Mouse (Mus musculus) lung, postnatal 36 days (tissue): ENCODE measurements at regions not wholly inside any gene's neighbourhood (a gene's known extent, or its start where the extent isn't known, plus 50 kb on each side); places are given as distances from the start of the nearest gene placed in this dataset.

Experiments used
- DNase-seq: peaks from one replicate; pipeline ENCODE4 v3.0.0; 2022; ENCODE audit warnings: mixed read lengths

- no peak for DNase-seq
Observed at GRCm38 (mm10) chr15:61582335-61582734, 659.5 kb upstream of the A1bg start.

DNA sequence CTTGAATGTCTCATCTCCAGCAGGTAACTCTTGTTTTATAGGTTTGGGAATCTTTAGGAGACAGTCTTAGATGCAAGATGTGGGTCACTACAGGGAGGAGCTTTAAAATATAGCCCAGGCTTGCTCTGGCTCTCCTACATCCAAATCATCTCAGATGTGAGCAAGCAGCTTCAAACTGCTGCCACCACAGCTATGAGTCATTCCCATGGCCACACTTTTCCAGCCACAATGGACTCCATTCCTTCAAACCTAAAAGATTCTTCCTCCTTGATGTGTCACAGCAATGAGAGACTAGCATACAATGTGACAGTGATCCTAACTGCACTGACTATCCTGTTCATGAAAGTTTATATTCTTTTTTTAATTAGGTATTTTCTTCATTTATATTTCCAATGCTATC, 640.5 kb upstream of the A1bg start:
- DNase-seq, result no peak

GRCm38 (mm10) chr15:61562252-61562651, 639.4 kb upstream of the A1bg start:
- no peak for DNase-seq

DNA sequence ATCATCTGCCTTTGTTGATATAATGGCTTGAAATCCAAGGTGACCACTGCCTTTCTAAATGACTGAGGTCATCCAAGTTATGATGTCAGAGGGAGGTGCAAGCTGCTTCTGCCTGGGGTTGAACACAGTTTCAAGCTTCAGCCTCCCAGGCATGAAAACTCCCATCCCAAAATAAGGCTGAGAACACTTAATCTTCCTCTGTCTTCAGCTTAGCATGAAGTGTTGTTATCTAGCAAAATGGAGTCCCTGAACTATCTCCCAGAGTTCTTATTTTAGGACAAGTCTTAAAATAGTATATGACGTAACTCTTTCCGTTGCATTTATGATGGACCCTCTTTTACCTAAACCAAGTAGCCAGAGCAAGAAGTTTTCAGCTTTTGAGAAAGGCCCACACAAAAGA, 631.1 kb upstream of the A1bg start:
- no peak for DNase-seq

DNA sequence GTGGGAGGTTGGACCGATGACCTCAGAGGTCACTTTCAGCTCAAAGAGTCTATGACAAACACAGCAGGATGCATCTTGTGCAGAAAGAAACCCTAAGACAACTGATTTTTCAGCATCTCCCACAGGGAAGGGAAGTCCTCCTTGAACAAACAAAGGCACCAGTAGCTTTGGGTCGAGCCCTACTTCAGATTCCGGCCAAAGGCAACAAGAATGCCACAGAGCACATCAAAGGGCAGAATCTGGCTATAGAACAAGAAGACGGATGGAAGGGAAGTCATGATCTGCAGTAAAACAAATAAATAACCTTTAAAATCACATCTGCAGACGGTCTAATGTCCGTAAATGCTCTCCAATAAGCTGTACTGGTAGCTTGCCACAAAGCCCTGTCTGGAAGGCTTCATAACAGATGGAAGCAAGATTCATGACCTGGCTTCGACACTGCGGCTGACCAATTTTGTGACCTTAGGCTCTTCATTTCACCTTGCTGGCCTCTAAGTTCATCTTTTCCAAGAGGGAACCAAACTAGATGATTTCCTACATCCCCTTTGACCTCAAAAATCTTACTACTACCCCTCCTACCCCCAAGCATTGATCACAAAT, 630.4 kb upstream of the A1bg start:
- DNase-seq, result no peak

- no peak for DNase-seq
Observed at GRCm38 (mm10) chr15:61551206-61551605, 628.4 kb upstream of the A1bg start.

GRCm38 (mm10) chr15:61548400-61548799, 625.6 kb upstream of the A1bg start:
- no peak for DNase-seq

DNA sequence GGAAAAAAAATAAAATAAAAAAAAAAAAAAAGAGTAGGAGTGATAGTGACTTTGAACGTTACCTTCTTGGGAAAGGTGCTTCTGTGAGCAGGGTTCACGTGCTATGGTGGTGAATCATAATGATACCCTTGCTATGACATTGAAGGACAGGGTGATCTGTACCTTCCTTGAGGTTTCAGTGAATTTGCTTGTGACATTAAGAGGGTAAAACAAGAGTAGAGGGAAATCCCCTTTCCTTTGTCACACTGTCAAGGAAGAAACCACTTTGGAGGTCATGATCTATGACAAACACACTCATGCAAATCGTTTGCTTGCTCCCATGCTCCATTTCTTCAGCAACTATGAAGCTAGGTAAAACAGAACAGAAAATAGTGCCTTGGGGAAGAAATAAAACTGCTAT, 623.8 kb upstream of the A1bg start:
- DNase-seq, result no peak

GRCm38 (mm10) chr15:61544074-61544473, 621.3 kb upstream of the A1bg start:
- DNase-seq, result no peak

DNA sequence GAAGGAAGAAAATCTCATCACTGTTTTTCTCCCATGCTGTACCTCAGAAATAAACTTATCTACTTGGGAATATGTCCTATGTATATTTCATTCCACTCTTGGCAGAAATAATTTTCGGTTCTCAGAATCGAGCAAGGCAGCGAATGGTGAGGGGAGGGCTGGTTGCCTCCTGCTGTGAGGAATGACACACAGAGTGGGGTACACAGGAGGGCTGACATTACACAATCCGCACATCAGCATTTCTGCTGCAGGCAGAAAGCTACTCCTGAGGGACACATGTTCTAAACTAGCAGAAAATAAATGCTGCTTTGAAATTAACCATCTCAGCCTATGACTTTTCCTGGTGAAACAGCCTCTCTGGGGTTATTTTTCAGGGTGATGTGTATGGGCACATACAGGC, 618.8 kb upstream of the A1bg start:
- no peak for DNase-seq

DNA sequence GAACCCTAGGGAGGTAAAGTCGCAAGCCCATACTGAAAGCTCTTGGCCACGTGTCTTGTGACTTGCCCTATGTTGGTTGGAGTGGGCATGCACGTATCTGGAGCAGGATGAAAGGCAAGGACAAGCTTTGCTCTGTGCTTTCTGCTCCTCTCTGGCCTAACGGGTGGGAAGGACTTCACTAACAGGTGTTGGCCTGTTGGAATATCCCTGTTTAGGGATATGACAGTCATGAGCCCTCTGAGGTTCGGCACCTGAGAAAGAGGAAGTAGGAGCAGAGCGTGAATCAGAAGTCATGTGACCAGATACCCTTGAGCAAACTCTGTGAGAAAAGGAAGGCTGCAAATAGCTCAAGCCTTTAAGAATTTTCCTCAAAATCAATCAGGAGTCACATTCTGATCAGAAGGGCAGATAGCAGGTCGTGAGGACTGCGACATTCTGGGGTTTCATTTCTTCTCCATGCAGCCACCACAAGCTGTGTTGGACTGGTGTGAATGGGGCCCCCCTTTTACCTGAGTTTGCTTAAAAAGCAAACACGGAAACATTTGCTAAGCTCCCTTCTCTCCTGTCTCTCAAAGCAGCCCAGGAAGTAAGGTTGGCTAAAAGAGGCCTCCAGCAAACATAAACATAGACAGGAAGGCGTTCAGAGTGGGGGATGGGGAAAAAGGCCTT, 618.1 kb upstream of the A1bg start:
- peak; percentile 31 for DNase-seq

- no peak for DNase-seq
Observed at GRCm38 (mm10) chr15:61538930-61539329, 616.1 kb upstream of the A1bg start.

DNA sequence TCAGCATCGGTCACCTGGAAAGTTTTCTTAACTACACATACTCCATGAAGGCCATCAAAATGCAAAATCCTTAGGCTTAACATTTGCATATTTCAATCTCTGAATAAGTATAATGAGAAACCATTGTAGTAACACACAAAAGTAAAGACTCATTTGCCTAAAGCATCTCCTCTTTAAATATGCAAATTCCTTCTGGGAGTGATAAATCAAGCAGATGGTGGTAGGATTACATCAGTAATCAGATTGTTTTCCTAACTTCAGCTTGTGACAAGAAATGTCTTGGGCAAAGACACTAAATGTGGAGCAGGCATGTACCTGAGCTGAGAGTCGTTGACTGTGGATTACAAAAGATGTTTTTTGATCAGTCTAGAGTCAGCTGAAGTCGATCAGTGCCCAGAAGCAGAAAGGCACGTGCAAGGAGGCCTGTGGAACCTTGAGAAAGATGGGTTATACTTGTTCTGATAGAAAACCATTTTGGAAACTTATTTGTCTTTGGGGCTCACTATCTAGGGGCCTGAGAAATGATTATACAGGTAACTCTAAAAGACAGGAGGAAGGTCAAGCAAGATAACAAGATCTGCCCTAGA, 615.5 kb upstream of the A1bg start:
- no peak for DNase-seq

GRCm38 (mm10) chr15:61536332-61536716, 613.5 kb upstream of the A1bg start:
- no peak for DNase-seq

DNA sequence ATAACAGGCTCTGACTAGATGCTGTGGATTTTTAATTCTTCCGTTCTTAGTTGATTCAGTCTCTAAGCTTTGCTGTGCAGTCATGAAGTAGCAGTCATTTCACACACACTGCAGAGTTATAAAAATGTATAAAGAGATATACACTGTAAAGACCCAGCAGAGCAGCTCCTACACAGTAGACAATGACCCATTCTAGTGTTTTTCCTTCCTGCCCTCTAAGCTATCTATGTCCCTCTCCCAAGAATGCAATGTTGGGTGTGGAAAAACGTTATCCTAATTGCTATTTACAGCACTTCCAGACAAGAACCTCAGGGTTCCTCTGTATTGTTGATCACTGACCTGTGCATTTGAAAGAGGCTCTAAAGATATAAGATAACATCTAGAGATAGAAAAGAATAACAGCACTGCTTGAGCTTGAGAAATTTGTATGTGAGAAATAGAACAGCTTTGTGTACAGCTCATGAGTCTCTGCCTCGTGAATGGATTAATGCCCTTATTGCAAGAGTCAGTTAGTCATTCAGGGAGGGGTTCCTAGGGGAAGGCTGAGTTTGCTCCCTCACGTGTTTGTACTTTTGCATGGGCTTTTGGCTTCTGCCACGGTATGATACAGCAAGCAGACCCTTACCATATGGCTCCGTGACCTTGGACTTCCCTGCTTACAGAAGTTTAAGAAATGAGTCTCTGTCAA, 613.0 kb upstream of the A1bg start:
- no peak for DNase-seq

DNA sequence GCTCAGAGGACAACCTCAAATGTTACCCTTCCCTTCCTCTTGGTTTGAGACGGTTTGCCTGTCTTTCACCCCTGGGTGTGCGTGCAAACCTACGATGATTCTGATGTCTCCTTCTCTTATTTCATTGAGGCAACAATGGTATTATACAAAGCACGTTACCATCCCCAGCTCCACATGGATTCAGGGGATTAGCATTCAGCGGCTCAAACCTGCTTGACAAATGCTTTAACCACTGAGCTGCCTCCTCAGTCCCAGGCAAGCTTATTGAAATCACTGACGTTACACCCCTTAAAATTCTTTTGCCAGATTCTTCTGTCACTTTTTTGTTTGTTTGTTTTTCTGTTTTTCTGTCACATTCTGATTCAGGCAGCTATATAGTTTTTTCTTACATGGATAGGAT, 612.4 kb upstream of the A1bg start:
- DNase-seq, result no peak

DNA sequence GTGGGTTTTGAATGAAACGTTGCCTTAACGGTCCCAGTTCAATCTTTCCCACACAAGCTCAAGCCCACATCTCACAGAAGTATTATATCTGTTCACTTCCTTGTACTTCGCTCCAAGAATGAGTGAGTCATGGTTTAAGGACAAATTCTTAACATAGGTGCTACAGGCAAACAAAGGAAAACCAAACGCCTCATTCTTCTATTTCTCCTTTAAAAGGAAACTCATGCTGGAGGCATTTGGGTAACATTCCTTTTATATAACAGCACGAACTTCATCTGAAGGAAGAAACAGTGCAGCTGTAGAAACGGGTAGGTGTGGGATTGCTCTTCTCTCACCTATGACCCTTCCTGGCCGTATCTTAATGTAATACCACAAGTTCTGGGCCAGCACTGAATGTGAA, 610.0 kb upstream of the A1bg start:
- DNase-seq, result peak; percentile 23

DNA sequence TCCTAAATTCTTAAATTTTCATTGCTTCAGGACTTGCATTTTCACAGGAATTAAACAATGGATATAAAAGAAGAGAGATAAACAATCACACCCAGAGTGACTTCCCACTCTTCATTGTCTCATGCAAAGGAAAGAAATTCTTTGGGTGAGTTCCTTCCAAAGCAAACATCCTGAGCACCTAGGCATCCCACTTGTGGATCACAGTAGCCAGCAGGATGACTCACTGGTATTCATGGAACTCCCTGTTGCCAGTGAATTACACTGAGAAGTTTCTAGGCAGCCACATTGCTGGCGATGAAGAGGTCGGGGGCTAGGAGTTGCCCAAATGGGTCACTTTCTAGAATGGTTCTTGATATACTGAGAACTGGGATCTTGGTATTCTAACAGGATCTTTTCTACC, 609.2 kb upstream of the A1bg start:
- peak; percentile 30 for DNase-seq

DNA sequence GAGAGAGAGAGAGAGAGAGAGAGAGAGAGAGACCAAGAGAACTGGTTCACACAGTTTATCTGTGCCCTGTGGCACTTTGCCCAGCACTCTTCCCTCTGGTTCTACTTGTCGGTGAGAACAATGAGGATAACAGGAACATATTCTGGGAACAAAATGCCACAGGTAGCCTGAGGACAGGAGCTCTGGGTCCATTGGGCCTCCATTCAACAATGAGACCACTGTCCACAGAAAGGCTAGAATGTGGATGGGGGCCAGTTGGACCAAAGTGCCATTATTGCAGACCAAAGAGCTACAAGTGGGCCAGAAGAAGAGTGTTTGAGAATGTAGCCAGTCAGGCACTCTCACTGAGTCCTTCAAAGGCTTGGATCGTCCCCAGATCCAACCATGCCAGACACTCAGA, 600.2 kb upstream of the A1bg start:
- DNase-seq, result no peak

DNA sequence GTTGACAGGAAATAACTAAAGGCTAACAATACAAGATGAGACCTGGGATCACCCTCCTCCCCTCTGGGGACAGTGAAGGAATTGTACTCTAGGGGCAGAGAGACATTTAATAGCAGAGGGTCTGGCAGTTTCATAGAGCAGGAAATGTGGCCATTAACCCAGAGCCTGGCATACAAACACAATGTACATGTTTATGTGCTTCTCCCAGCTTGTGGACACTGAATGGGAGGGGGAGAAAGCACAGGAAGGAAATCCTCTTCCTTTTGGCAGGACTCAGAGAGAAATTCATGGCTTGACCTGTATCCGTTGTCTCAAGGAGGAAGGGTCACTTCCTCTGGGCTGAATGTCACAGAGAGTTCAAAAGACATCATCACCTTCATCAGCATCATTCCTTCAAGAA, 594.5 kb upstream of the A1bg start:
- DNase-seq, result no peak

GRCm38 (mm10) chr15:61514324-61514723, 591.5 kb upstream of the A1bg start:
- no peak for DNase-seq

DNA sequence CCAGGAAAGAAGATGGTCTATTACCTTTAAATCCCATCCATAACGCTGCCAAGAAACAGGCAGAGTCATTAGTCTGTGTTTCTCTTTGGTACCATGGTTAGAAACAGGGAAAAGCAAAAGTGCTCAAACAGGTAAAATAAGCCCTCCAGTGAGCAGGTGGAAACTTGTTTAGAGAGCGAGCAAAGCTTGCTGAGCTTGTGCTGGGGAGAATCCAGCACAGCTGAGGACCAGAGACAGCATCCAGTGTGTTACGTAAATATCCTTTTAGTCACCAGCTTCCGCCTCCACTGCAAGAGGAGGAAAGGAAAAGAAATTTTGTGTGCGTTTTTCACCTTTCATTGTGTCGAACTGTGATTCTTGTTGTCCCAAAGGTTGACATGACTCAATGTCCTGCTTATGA, 586.0 kb upstream of the A1bg start:
- no peak for DNase-seq

DNA sequence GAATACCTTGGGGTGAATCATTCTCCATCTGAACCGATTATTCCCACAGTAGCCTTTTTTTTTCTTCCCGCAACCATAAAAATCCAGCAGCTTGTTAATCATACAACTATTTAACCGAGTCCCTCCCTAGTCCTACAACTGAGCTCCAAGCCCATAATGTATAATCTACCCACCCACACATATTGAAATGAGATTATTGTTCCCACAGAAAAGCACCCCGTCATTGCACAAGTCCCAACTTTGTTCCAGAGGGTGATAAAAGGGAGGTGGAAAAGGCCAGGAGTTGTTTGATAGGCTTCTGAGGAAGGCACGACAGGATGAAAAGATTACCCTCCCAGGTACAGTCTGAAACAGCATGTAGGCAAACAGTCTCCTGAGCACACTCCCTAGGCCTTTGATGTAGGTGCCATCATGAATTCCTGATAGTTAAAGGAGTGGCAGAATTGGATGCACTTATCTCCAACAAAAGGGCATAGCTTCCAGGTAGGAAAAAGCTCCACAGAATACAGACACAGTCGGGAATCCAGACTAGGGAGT, 583.6 kb upstream of the A1bg start:
- DNase-seq, result no peak

- peak; percentile 8 for DNase-seq
Observed at GRCm38 (mm10) chr15:61503436-61503835, 580.6 kb upstream of the A1bg start.
